8 mouse cellular contexts compared by ENCODE assay signal in the genomic region with DNA sequence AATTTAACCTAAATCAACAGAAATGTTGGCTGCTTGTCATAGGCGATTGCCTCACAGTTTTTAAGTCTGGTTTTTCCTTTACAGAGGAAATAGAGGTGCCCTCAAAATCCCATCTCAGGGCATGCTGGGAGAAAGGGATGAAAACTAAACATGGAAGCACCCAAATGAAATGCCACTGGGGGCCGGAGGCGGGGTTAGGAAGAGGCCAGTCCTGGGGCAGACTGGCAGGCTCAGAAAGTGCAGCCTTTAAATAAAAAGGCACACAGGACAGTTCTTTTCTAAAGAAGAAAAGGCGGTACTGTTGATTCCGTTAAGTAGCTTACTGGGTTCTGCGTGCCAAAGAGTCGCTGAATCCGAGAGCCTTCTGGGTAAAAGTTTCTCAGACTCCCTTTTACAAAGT.
DNase-seq lines count a peak whose midpoint lies in the region; ATAC-seq and TF ChIP-seq lines count a peak whose summit lies in the region.

No protein-coding gene starts in this region.

- DNase-seq in cerebellum, adult 2 months: no peak
- DNase-seq in cerebellum, adult 11 months: no peak
- DNase-seq in ovary, postnatal 36 days (ENCODE audit: low spot score): peak; percentile 10
- DNase-seq in ovary, postnatal 10 days (ENCODE audit: low spot score): no peak
- peak; percentile 35 for DNase-seq in neural tube, embryonic 10.5 days (ENCODE audit: extremely low spot score, low spot score)
- DNase-seq in left cerebral cortex, postnatal 4 days: no peak
- no peak for DNase-seq in right cerebral cortex, adult 18-20 months

- H3K9ac ChIP-seq in intestine, postnatal 0 days (ENCODE audit: low read depth, low read length): no peak overlapping the region

- no peak for TF ChIP-seq CTCF in cerebellum, adult 2 months (IDR thresholded peaks at IDR 0.05; ENCODE audit: borderline replicate concordance, insufficient read depth, low read depth, low read length)
- no peak for TF ChIP-seq CTCF in intestine, postnatal 0 days (IDR thresholded peaks at IDR 0.05; ENCODE audit: low read depth)

- H3K4me3 ChIP-seq in cerebellum, adult 2 months (replicated peaks; ENCODE audit: insufficient read depth, low read depth, low read length): peak overlapping the region; percentile 51
- peak overlapping the region; percentile 82; the same call in 1 of the 2 replicates for H3K4me3 ChIP-seq in intestine, postnatal 0 days (ENCODE audit: low read depth, low read length)

- H3K4me1 ChIP-seq in cerebellum, adult 2 months (ENCODE audit: control insufficient read depth, insufficient read depth, low read length): peaks cover 3% of the 10 kb centered on the region; the same call in 1 of the 2 replicates
- H3K4me1 ChIP-seq in intestine, postnatal 0 days (replicated peaks; ENCODE audit: control insufficient read depth, insufficient read depth, low read length): peaks cover 5% of the 10 kb centered on the region; the same call in 1 of the 2 replicates

- H3K36me3 ChIP-seq in intestine, postnatal 0 days (ENCODE audit: control insufficient read depth, insufficient read depth): no peaks in the 10 kb centered on the region; the same call in 1 of the 2 replicates

- 18% methylated on average over 8 of the region's 8 CpGs for WGBS in cerebellum, adult 2 months
- WGBS in intestine, postnatal 0 days: 16% methylated on average over 8 of the region's 8 CpGs

- no peaks in the 10 kb centered on the region for H3K9me3 ChIP-seq in intestine, postnatal 0 days (ENCODE audit: control insufficient read depth)

- no peak for TF ChIP-seq POLR2A in cerebellum, adult 2 months (IDR thresholded peaks at IDR 0.05; ENCODE audit: borderline replicate concordance, insufficient read depth, low read length)

- no peak overlapping the region for H3K27ac ChIP-seq in cerebellum, adult 2 months (ENCODE audit: insufficient read depth, low read length)
- 0 out of 2 replicates have a peak overlapping the region, but pooled peaks have one; percentile 86 for H3K27ac ChIP-seq in intestine, postnatal 0 days (ENCODE audit: low read depth, low read length)

- peak; percentile 11; the same call in 1 of the 2 replicates for ATAC-seq in intestine, postnatal 0 days

- H3K27me3 ChIP-seq in cerebellum, adult 2 months (ENCODE audit: control insufficient read depth, insufficient read depth, low read length): no peaks in the 10 kb centered on the region; the same call in 1 of the 2 replicates
- H3K27me3 ChIP-seq in intestine, postnatal 0 days (replicated peaks; ENCODE audit: control insufficient read depth, insufficient read depth, low read length): no peaks in the 10 kb centered on the region

- intact Hi-C loops in left cerebral cortex, postnatal 4 days (cut with DNase I): no loop called here

- H3K4me2 ChIP-seq in intestine, postnatal 0 days (replicated peaks; ENCODE audit: low read depth): peak overlapping the region; percentile 81; the same call in 1 of the 2 replicates

Comparison
In these comparisons a context has a peak if more than half of its experiments do, and no peak if none do; other contexts are left out.
1. DNase-seq: peak in ovary, postnatal 36 days (single experiment) and neural tube, embryonic 10.5 days (single experiment); none in cerebellum, adult 2 months (0 of 2), cerebellum, adult 11 months (single experiment), ovary, postnatal 10 days (single experiment), left cerebral cortex, postnatal 4 days (single experiment) and right cerebral cortex, adult 18-20 months (single experiment).